Mouse (Mus musculus) gastrocnemius, postnatal 14 days (tissue): ENCODE measurements around the gene Prr30. TPM values are rescaled to one million over a fixed set of nuclear protein-coding genes. Genes with fewer than 3 reads are reported as not detected.
"Not testable (repeated sequence)": the region's sequence is repeated elsewhere in the genome, so short reads cannot be mapped to it uniquely, and the experiment has no call there.

Experiments used
- DNase-seq: peaks from one replicate; pipeline ENCODE4 v3.0.0; 2021; ENCODE audit warnings: mixed read lengths
- intact Hi-C: fragments of 180-260 bp; cut with DNase I; formaldehyde crosslinking; loops from one replicate; pipeline ENCODE4 v1.15.1; 2025; ENCODE audit warnings: low total_unique reads
- long read RNA-seq, 2 experiments: library from polyadenylated mRNA; stranded (forward); transcript quantifications; one replicate each; pipeline ENCODE4 v2.0.0; 2021
- total RNA-seq, 2 experiments: library from RNA; stranded (reverse); gene quantifications; 2 replicates each; pipeline ENCODE4 v1.2.3; 2021

The Prr30 gene
- total RNA-seq: not detected
- long read RNA-seq, experiment 1: 0 reads
- long read RNA-seq, experiment 2: 0 reads

- intact Hi-C loops: no loop called here
- DNase-seq: no peak
These were observed at the start of gene Prr30 for GRCm38 (mm10) chr14:101200230-101200629. Gene Prr30 (minus strand): TSS chr14:101200330.

- no peak for DNase-seq
- intact Hi-C loops: no loop called here
These were observed 46.7 kb upstream of the Prr30 start for GRCm38 (mm10) chr14:101246793-101247192.

- DNase-seq: no peak
- intact Hi-C loops: no loop called here
These were observed 45.6 kb upstream of the Prr30 start for GRCm38 (mm10) chr14:101245706-101246105.

- intact Hi-C loops: not testable (repeated sequence)
These were observed 44.3 kb upstream of the Prr30 start for GRCm38 (mm10) chr14:101244441-101244840.

GRCm38 (mm10) chr14:101237965-101238364 lies 37.8 kb upstream of the Prr30 start:
- DNase-seq: no peak
- intact Hi-C loops: no loop called here

More at GRCm38 (mm10) chr14:101244441-101244840, 44.3 kb upstream of the Prr30 start:
- DNase-seq: not testable (repeated sequence)

- DNase-seq: no peak
- intact Hi-C loops: no loop called here
These were observed 28.9 kb upstream of the Prr30 start for GRCm38 (mm10) chr14:101229068-101229467.

GRCm38 (mm10) chr14:101222319-101222718 lies 22.2 kb upstream of the Prr30 start:
- intact Hi-C loops: no loop called here
- no peak for DNase-seq

GRCm38 (mm10) chr14:101172258-101172657 lies 27.9 kb downstream of the Prr30 start:
- intact Hi-C loops: no loop called here
- no peak for DNase-seq
